Mouse (Mus musculus): ENCODE measurements around the gene Tspo2. TPM values are rescaled to one million over a fixed set of nuclear protein-coding genes. Genes with fewer than 3 reads are reported as not detected.

Tspo2 gene
- total RNA-seq, 2 experiments from 2014 or later, result not detected

GRCm38 (mm10) chr17:48451753-48452444 is 577 bp upstream of the Tspo2 start:
- DNase-seq (ENCODE audit: low spot score in 2 of 2), result no peak

- no peak for DNase-seq (ENCODE audit: low spot score in 2 of 2)
Observed at GRCm38 (mm10) chr17:48450666-48451352, 513 bp downstream of the Tspo2 start.

GRCm38 (mm10) chr17:48447675-48448074 is 3.6 kb downstream of the Tspo2 start:
- no peak for DNase-seq (ENCODE audit: low spot score in 2 of 2)

- DNase-seq (ENCODE audit: low spot score in 2 of 2), result no peak
Observed at GRCm38 (mm10) chr17:48443542-48444145, 7.7 kb downstream of the Tspo2 start.

- no peak for DNase-seq (ENCODE audit: low spot score in 2 of 2)
Observed at GRCm38 (mm10) chr17:48442745-48443457, 8.4 kb downstream of the Tspo2 start.

- DNase-seq (ENCODE audit: low spot score in 2 of 2), result no peak
Observed at GRCm38 (mm10) chr17:48437421-48437911, 13.9 kb downstream of the Tspo2 start.

- no peak for DNase-seq (ENCODE audit: low spot score in 2 of 2)
Observed at GRCm38 (mm10) chr17:48436487-48436886, 14.8 kb downstream of the Tspo2 start.

- DNase-seq (ENCODE audit: low spot score in 2 of 2), result no peak
Observed at GRCm38 (mm10) chr17:48434479-48434878, 16.8 kb downstream of the Tspo2 start.

GRCm38 (mm10) chr17:48433689-48434330 is 17.5 kb downstream of the Tspo2 start:
- no peak for DNase-seq (ENCODE audit: low spot score in 2 of 2)

- no peak for DNase-seq (ENCODE audit: low spot score in 2 of 2)
Observed at GRCm38 (mm10) chr17:48433006-48433655, 18.2 kb downstream of the Tspo2 start.

- DNase-seq (ENCODE audit: low spot score in 2 of 2), result no peak
Observed at GRCm38 (mm10) chr17:48432158-48432980, 19.0 kb downstream of the Tspo2 start, which contains the start of gene Apobec2. Apobec2 (minus strand) TSS chr17:48432930.

- no peak for DNase-seq (ENCODE audit: low spot score in 2 of 2)
Observed at GRCm38 (mm10) chr17:48431054-48431453, 20.3 kb downstream of the Tspo2 start.

GRCm38 (mm10) chr17:48430394-48430793 is 20.9 kb downstream of the Tspo2 start:
- no peak for DNase-seq (ENCODE audit: low spot score in 2 of 2)

- DNase-seq (ENCODE audit: low spot score in 2 of 2), result no peak
Observed at GRCm38 (mm10) chr17:48427852-48428530, 23.3 kb downstream of the Tspo2 start.

GRCm38 (mm10) chr17:48426991-48427750 is 24.2 kb downstream of the Tspo2 start:
- no peak for DNase-seq (ENCODE audit: low spot score in 2 of 2)

GRCm38 (mm10) chr17:48425823-48426612 is 25.3 kb downstream of the Tspo2 start:
- DNase-seq (ENCODE audit: low spot score in 2 of 2), result no peak

GRCm38 (mm10) chr17:48424237-48424636 is 27.1 kb downstream of the Tspo2 start:
- DNase-seq (ENCODE audit: low spot score in 2 of 2), result no peak
